Mouse (Mus musculus): ENCODE measurements around the gene Atp6v1b1. TPM values are rescaled to one million over a fixed set of nuclear protein-coding genes. Genes with fewer than 3 reads are reported as not detected.

Gene Atp6v1b1
- polyA plus RNA-seq, 1 experiment from 2014 or later, result not detected

DNA sequence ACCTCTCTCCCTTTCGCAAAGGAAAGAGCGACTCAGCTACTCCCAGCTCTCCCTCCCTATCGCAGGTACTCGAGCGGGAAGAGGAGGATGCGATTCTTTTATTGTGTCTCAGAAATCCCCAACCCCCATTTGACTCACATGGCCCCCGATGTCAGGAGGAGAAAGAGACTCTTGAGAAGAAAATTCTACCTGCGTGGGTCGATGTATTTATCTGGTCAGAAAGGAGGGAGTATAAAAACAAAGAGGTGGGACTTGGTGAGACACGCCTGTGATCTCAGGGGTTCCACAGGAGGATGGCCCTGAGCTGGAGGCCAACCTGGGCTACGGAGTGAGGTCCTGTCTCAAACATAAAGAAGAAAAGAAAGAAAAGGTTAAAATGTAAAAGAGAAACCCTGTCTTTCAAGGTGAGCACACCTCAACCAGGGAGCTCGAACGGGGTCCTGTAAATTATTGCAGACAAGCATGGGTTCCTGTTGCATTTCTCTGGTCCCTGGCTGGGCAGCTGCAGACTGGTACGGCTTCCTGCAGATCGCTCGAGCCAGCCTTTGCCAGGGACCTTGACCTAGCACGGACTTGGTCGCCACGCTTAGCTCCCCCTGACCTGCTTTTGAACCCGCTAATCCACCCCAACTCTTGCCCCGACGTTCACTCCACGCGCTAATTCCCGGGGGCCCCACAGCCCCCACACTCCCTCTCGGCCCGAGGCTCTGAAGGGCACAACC lies 39.6 kb upstream of the Atp6v1b1 start:
- Histone ChIP-seq H3K4me3 (ENCODE audit: low read depth, low read length) (no peak overlapping the region), H3K9me3 (ENCODE audit: control insufficient read depth, low read length) (no peaks in the 10 kb centered on the region), H3K9ac (ENCODE audit: low read depth, low read length) (no peak overlapping the region), H3K36me3 (ENCODE audit: control insufficient read depth, insufficient read depth, low read length) (no peaks in the 10 kb centered on the region), H3K27ac (ENCODE audit: low read depth, low read length) (no peak overlapping the region), H3K4me2 (replicated peaks; ENCODE audit: low read depth, low read length) (no peak overlapping the region), H3K27me3 (ENCODE audit: control insufficient read depth, insufficient read depth, low read length) (peaks cover 92% of the 10 kb centered on the region), H3K4me1 (replicated peaks; ENCODE audit: control insufficient read depth, insufficient read depth, low read length) (0 out of 2 replicates have a peak, but pooled peaks cover 2% of the 10 kb centered on the region)
- peak; percentile 61 for DNase-seq (ENCODE audit: low spot score)
- no peak for ATAC-seq (ENCODE audit: low FRiP score)
- 2% methylated on average over 27 of the region's 27 CpGs for WGBS

DNA sequence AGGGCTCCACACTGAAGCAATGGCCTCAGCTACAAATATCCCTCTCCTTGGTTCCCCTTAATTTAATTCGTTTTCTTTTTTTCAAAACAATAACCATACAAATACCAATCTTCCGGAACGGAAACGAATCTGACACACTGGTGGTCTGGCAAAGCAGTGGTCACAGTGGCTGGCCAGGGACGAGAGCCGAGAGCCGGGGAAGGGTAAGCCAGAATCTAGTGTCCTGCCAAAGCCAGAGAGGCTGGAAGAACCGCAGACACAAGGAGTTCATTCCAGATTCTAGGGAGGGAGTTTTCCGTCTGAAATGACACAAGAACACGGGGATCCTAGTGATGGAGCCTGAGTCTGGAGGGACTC lies 39.1 kb upstream of the Atp6v1b1 start:
- ATAC-seq (ENCODE audit: low FRiP score), result no peak
- 0 out of 2 replicates have a peak, but pooled peaks cover 2% of the 10 kb centered on the region for H3K4me1 ChIP-seq (replicated peaks; ENCODE audit: control insufficient read depth, insufficient read depth, low read length)
- no peak overlapping the region for H3K27ac ChIP-seq (ENCODE audit: low read depth, low read length)
- H3K27me3 ChIP-seq (ENCODE audit: control insufficient read depth, insufficient read depth, low read length), result peaks cover 92% of the 10 kb centered on the region
- no peaks in the 10 kb centered on the region for H3K36me3 ChIP-seq (ENCODE audit: control insufficient read depth, insufficient read depth, low read length)
- H3K4me2 ChIP-seq (replicated peaks; ENCODE audit: low read depth, low read length), result no peak overlapping the region
- peak; percentile 60 for DNase-seq (ENCODE audit: low spot score)
- H3K9me3 ChIP-seq (ENCODE audit: control insufficient read depth, low read length), result no peaks in the 10 kb centered on the region
- H3K4me3 ChIP-seq (ENCODE audit: low read depth, low read length), result no peak overlapping the region
- 2% methylated on average over 10 of the region's 10 CpGs for WGBS
- H3K9ac ChIP-seq (ENCODE audit: low read depth, low read length), result no peak overlapping the region

DNA sequence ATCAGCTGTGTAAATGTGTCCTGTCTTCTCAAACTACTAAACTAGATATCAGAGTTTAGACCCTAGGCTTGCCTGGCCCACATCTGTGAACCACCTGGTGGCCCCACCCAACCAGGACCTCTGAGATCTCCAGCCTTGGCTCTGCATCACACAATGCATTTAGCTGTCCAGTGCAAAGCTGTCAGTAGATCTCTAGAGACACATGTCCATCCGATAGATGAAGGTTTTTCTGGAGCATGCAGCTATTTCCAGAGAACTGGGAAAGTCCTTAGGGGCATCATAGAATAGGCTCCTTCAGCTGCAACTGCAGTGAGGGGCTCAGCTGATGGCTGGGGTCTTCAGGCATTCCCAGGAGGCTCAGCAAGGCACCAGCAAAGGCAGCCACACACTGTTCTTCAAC lies 38.5 kb upstream of the Atp6v1b1 start:
- Histone ChIP-seq H3K4me1 (replicated peaks; ENCODE audit: control insufficient read depth, insufficient read depth, low read length) (0 out of 2 replicates have a peak, but pooled peaks cover 2% of the 10 kb centered on the region), H3K4me3 (ENCODE audit: low read depth, low read length) (no peak overlapping the region), H3K27ac (ENCODE audit: low read depth, low read length) (no peak overlapping the region), H3K27me3 (ENCODE audit: control insufficient read depth, insufficient read depth, low read length) (peaks cover 92% of the 10 kb centered on the region), H3K9ac (ENCODE audit: low read depth, low read length) (no peak overlapping the region), H3K4me2 (replicated peaks; ENCODE audit: low read depth, low read length) (no peak overlapping the region), H3K9me3 (ENCODE audit: control insufficient read depth, low read length) (no peaks in the 10 kb centered on the region), H3K36me3 (ENCODE audit: control insufficient read depth, insufficient read depth, low read length) (no peaks in the 10 kb centered on the region)
- DNase-seq (ENCODE audit: low spot score), result peak; percentile 50
- 14% methylated on average over 1 of the region's 1 CpGs for WGBS
- no peak for ATAC-seq (ENCODE audit: low FRiP score)

DNA sequence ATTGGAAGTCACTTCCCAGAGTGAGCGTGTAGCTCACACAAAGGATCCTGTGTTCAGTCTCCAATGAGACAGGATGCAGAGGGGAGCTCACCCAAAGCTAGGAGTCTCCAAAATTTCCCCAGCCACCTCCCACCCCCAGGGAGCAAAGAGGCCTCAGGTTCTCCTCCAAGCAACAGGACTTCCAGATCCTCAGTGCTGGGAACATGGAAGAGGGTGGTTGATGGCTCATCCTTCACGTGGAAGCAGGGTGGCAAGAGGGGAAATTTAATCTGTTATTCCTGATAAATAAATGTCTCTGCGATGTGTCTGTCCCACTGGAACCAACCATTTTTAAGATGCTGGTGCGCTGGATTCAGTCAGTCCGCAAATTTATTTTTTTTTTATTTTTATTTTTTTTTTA lies 38.1 kb upstream of the Atp6v1b1 start:
- no peak for DNase-seq (ENCODE audit: low spot score)

DNA sequence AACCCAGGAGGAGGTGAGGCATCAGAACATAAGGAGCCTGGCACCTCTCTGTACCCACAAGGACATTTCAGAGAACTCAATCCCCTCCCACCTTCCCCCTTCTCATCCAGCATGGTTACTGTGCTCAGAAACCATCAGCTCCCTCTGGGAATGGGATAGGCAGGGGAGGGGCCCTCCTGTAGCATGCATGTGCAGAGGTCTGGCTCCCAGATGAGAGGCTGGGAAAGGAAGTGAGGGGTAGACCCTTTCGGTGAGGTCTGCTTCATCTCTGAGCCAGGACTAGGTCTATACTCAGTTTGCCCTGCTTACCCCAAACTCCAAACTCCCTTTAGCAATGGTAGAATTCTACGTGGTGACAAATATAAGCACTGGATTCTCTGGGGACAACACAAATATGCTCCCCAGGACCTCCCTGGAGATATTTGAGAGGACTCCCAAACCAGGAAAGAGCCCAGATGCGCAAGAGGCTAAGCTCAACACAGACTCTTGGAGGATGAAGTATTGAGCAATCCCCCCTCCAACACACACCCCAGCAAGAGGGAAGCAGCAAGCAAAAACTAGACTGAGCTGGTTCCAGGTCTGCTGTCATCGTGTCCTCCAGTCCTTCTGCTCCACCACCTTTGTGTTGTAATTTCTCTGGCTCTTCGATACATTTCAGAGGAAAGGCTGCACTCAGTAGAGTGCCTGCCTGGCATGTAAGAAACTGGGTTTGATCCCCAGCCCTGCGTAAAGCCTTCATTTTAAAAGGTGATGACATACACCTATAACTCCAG lies 34.9 kb upstream of the Atp6v1b1 start:
- peaks cover 99% of the 10 kb centered on the region for H3K27me3 ChIP-seq (ENCODE audit: control insufficient read depth, insufficient read depth, low read length)
- DNase-seq (ENCODE audit: low spot score) (peak; percentile 7), ATAC-seq (ENCODE audit: low FRiP score) (no peak)

More for the DNA sequence above, 38.1 kb upstream of the Atp6v1b1 start:
- Histone ChIP-seq H3K4me2 (replicated peaks; ENCODE audit: low read depth, low read length) (no peak overlapping the region), H3K36me3 (ENCODE audit: control insufficient read depth, insufficient read depth, low read length) (no peaks in the 10 kb centered on the region), H3K27ac (ENCODE audit: low read depth, low read length) (no peak overlapping the region), H3K4me3 (ENCODE audit: low read depth, low read length) (no peak overlapping the region), H3K9me3 (ENCODE audit: control insufficient read depth, low read length) (no peaks in the 10 kb centered on the region), H3K9ac (ENCODE audit: low read depth, low read length) (no peak overlapping the region), H3K4me1 (replicated peaks; ENCODE audit: control insufficient read depth, insufficient read depth, low read length) (0 out of 2 replicates have a peak, but pooled peaks cover 2% of the 10 kb centered on the region), H3K27me3 (ENCODE audit: control insufficient read depth, insufficient read depth, low read length) (peaks cover 92% of the 10 kb centered on the region)
- WGBS, result 16% methylated on average over 5 of the region's 5 CpGs
- ATAC-seq (ENCODE audit: low FRiP score), result no peak

DNA sequence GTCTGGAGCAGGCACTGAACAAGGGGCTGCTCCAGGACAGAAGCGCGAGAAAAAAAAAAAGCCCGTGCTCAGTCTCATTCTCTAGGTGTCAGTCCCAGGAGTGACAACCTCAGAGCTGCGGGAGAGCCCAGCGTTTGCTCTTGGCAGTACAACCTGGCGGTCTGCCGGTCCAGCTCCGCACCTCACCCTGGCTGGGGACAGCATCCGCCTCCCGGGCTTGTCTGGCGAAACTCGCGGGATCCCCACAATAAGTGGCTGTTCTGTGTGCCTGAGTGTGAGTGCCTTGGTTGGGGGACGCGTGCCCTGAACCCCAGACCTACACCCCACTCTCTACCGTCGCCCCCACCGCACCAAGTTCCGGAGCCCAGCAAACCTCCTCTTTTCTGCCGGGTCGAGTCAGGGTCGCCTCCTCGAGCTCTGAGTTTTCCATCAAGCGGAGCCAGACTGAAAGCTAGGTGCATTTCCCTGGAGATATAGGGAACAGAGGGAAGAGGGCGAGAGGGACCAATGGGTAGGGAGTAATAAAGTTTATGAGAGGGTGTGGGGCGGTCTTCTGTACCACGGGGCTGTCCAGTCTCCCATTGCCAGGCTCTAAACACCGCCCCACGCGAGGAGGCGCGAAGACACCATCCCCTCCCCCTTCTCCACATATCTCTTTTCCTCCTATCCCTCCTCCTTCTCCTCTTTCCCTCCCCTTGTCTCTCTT lies 32.3 kb upstream of the Atp6v1b1 start:
- Histone ChIP-seq H3K9ac (ENCODE audit: low read depth, low read length) (no peak overlapping the region; the same call in 1 of the 2 replicates), H3K4me1 (replicated peaks; ENCODE audit: control insufficient read depth, insufficient read depth, low read length) (peaks cover 10% of the 10 kb centered on the region), H3K27me3 (ENCODE audit: control insufficient read depth, insufficient read depth, low read length) (peaks cover 96% of the 10 kb centered on the region), H3K27ac (ENCODE audit: low read depth, low read length) (no peak overlapping the region), H3K4me3 (ENCODE audit: low read depth, low read length) (peak overlapping the region; percentile 39), H3K4me2 (replicated peaks; ENCODE audit: low read depth, low read length) (peak overlapping the region; percentile 74), H3K36me3 (ENCODE audit: control insufficient read depth, insufficient read depth, low read length) (no peaks in the 10 kb centered on the region), H3K9me3 (ENCODE audit: control insufficient read depth, low read length) (no peaks in the 10 kb centered on the region)
- WGBS, result under 1% methylated on average over 32 of the region's 32 CpGs
- DNase-seq (ENCODE audit: low spot score), result no peak
- ATAC-seq (ENCODE audit: low FRiP score), result peak; percentile 76; the same call in 1 of the 2 replicates

More for the DNA sequence above, 34.9 kb upstream of the Atp6v1b1 start:
- 3% methylated on average over 6 of the region's 6 CpGs for WGBS
- no peaks in the 10 kb centered on the region for H3K36me3 ChIP-seq (ENCODE audit: control insufficient read depth, insufficient read depth, low read length)
- no peak overlapping the region for H3K4me2 ChIP-seq (replicated peaks; ENCODE audit: low read depth, low read length)
- H3K4me3 ChIP-seq (ENCODE audit: low read depth, low read length), result no peak overlapping the region
- no peak overlapping the region for H3K27ac ChIP-seq (ENCODE audit: low read depth, low read length)
- no peaks in the 10 kb centered on the region for H3K9me3 ChIP-seq (ENCODE audit: control insufficient read depth, low read length)
- no peak overlapping the region for H3K9ac ChIP-seq (ENCODE audit: low read depth, low read length)
- H3K4me1 ChIP-seq (replicated peaks; ENCODE audit: control insufficient read depth, insufficient read depth, low read length), result peaks cover 10% of the 10 kb centered on the region

DNA sequence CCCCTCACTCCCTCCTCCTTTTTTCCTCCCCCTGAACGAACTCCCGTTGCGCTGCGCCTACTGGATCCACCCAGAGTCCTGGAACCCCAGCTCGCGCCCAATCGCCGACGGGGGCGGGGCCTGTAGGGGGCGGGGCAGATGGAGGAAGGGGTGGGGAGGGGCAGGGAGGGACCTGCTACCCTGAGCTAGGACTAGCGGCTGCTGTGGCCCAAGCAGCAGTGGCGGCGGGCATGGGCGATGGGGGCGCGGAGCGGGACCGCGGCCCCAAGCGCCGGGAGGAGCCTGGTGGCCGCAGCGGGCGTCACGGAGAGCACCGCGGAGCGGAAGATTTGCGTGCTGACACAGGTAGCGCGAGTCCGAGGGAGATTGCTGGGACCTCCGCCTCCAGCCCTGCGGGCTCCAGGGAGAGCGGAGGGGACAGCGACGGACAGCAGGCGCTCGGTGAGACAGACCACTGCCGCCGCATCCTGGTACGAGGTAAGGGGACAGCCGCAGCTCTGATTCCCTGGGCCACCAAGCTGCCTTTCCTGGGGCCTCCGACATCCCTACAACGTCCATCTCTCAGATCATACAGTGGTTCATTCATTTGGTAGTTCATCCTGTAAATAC lies 31.6 kb upstream of the Atp6v1b1 start, which contains the start of gene Vax2:
Vax2 (plus strand) TSS at position 198 of the 609 bp plus-strand sequence.
- peaks cover 95% of the 10 kb centered on the region for H3K27me3 ChIP-seq (ENCODE audit: control insufficient read depth, insufficient read depth, low read length)
- no peak within 1 kb of the TSS for H3K27ac ChIP-seq (ENCODE audit: low read depth, low read length)
- H3K4me1 ChIP-seq (replicated peaks; ENCODE audit: control insufficient read depth, insufficient read depth, low read length), result peaks cover 10% of the 10 kb centered on the region
- H3K9ac ChIP-seq (ENCODE audit: low read depth, low read length), result peak within 1 kb of the TSS; percentile 34
- H3K4me2 ChIP-seq (replicated peaks; ENCODE audit: low read depth, low read length), result peak within 1 kb of the TSS; percentile 74
- H3K9me3 ChIP-seq (ENCODE audit: control insufficient read depth, low read length), result no peaks in the 10 kb centered on the region
- H3K36me3 ChIP-seq (ENCODE audit: control insufficient read depth, insufficient read depth, low read length), result no peaks in the 10 kb centered on the region
- ATAC-seq (ENCODE audit: low FRiP score) (peak; percentile 91), DNase-seq (ENCODE audit: low spot score) (peak; percentile 83)
- H3K4me3 ChIP-seq (ENCODE audit: low read depth, low read length), result peak within 1 kb of the TSS; percentile 39
- WGBS, result under 1% methylated on average over 45 of the region's 46 CpGs

Measured in hindbrain, embryonic 11.5 days (tissue).